Mouse (Mus musculus) forebrain, embryonic 14.5 days (tissue): ENCODE measurements at regions not wholly inside any gene's neighbourhood (a gene's known extent, or its start where the extent isn't known, plus 50 kb on each side); places are given as distances from the start of the nearest gene placed in this dataset.

Source experiments
- ATAC-seq: fragments of 200-750 bp; cut with Nextera tagmentation; 2 replicates; pipeline ENCODE4 v1.8.0; 2017; ENCODE audit warnings: mild to moderate bottlenecking, moderate library complexity
- DNase-seq: peaks from one replicate; pipeline ENCODE4 v3.0.0-alpha.2; 2015; ENCODE audit warnings: low spot score
- H3K27ac ChIP-seq: fragments of 300-500 bp; sonication (generic); 2 replicates; pipeline ENCODE4 v1.5.1; 2014; ENCODE audit warnings: low read depth, mild to moderate bottlenecking, control low read depth, low read length, moderate library complexity
- H3K27me3 ChIP-seq: fragments of 300-500 bp; sonication (generic); replicated peaks from 2 replicates; pipeline ENCODE4 v1.6.1; 2014; ENCODE audit warnings: low read length, control low read depth, mixed read lengths; ENCODE audit not compliant: control insufficient read depth, insufficient read depth
- H3K36me3 ChIP-seq: fragments of 300-500 bp; sonication (generic); 2 replicates; pipeline ENCODE4 v1.6.1; 2014; ENCODE audit warnings: low read length, control low read depth; ENCODE audit not compliant: control insufficient read depth, insufficient read depth
- H3K4me1 ChIP-seq: fragments of 300-500 bp; sonication (generic); 2 replicates; pipeline ENCODE4 v1.6.1; 2014; ENCODE audit warnings: antibody characterized with exemption, low read length, control low read depth; ENCODE audit not compliant: control insufficient read depth, insufficient read depth
- H3K4me2 ChIP-seq: fragments of 300-500 bp; sonication (generic); 2 replicates; pipeline ENCODE4 v1.6.1; 2014; ENCODE audit warnings: mild to moderate bottlenecking, control low read depth, low read length
- H3K4me3 ChIP-seq: fragments of 300-500 bp; sonication (generic); 2 replicates; pipeline ENCODE4 v1.5.1; 2014; ENCODE audit warnings: low read depth, low read length, control low read depth
- H3K9ac ChIP-seq: fragments of 300-500 bp; sonication (generic); 2 replicates; pipeline ENCODE4 v1.6.1; 2014; ENCODE audit warnings: mild to moderate bottlenecking, low read length, control low read depth, moderate library complexity
- H3K9me3 ChIP-seq: fragments of 300-500 bp; sonication (generic); replicated peaks from 2 replicates; pipeline ENCODE4 v1.6.1; 2016; ENCODE audit warnings: low read length, control low read depth, mixed read lengths; ENCODE audit not compliant: control insufficient read depth
- WGBS: fragments of 180-500 bp; shearing (Covaris S2); extraction: QIAGEN DNeasy Blood & Tissue Kit; methylation state at CpG from one replicate; pipeline ENCODE4 v1.1.7; 2014; 5-methylcytosine and 5-hydroxymethylcytosine counted together

DNA sequence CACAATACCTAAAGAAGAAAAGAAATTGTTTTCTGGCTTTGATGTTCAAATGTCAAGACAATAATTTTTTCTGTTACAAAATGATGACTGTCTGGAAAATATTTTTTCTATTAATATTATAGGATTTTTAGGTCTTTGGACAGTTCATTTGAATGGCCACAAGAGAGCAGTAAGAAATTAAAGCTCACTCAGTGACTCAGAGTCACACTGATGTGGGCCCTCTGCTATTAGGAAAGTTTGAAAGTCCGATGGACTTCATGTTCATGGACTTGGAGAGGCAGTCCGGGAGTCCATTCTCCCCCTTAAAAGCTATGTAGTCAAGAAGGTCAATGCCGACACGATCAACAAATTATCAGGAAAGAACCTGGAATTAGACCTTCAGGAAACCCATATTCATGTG, 657.0 kb downstream of the Mecom start:
- no peaks in the 10 kb centered on the region for H3K27me3 ChIP-seq
- no peaks in the 10 kb centered on the region for H3K36me3 ChIP-seq
- no peak overlapping the region for H3K27ac ChIP-seq
- H3K9ac ChIP-seq, result no peak overlapping the region
- no peak for DNase-seq
- H3K4me1 ChIP-seq, result no peaks in the 10 kb centered on the region
- no peaks in the 10 kb centered on the region for H3K9me3 ChIP-seq
- H3K4me3 ChIP-seq, result no peak overlapping the region
- no peak for ATAC-seq
- 86% methylated on average over 4 of the region's 4 CpGs for WGBS
- no peak overlapping the region for H3K4me2 ChIP-seq

DNA sequence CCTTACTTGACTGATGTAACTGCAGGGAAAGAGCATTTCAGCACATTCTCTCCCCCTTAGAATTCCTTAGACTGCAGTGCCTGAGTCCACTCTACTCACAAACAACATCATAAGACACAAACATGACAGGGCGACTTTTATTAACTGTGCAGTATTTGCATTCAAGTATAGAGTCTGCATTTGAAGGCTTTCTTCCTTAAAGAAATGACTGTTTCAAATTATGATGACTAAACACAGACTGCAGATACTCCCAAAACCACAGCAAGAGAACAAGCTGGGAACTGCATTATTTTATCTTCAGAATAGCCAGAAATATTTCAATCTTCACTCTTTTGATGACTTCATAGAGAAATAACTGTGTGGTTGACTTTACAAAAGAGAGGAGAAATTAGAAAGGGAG, 657.5 kb downstream of the Mecom start:
- no peaks in the 10 kb centered on the region for H3K27me3 ChIP-seq
- no peak for ATAC-seq
- no peaks in the 10 kb centered on the region for H3K36me3 ChIP-seq
- H3K4me1 ChIP-seq, result no peaks in the 10 kb centered on the region
- no peak overlapping the region for H3K9ac ChIP-seq
- no peak overlapping the region for H3K4me3 ChIP-seq
- DNase-seq, result no peak
- no peaks in the 10 kb centered on the region for H3K9me3 ChIP-seq
- H3K4me2 ChIP-seq, result no peak overlapping the region
- H3K27ac ChIP-seq, result no peak overlapping the region
- WGBS, result 88% methylated on average over 1 of the region's 1 CpGs

DNA sequence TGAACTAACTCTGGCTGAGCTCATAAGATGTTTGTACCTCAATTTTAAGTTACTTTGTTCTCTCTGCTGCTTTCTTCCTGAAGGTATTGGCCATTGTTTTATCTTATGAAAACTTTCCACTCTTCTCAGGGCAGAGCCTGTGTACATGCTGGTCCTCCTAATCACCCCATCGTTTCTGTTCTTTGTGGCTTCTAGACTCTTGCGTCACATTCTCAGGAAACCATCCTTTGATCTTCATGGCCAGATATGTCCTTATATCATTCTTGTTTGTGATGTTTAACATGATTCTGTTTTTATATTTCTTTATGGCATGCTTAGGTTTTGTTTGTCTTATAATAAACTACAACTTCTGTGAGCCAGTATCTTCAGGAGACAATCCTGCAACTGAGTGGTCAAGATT, 658.2 kb downstream of the Mecom start:
- 86% methylated on average over 2 of the region's 2 CpGs for WGBS
- no peak for ATAC-seq
- Histone ChIP-seq H3K36me3 (no peaks in the 10 kb centered on the region), H3K9me3 (no peaks in the 10 kb centered on the region), H3K4me2 (no peak overlapping the region), H3K27me3 (no peaks in the 10 kb centered on the region), H3K27ac (no peak overlapping the region), H3K9ac (no peak overlapping the region), H3K4me3 (no peak overlapping the region), H3K4me1 (no peaks in the 10 kb centered on the region)
- no peak for DNase-seq

DNA sequence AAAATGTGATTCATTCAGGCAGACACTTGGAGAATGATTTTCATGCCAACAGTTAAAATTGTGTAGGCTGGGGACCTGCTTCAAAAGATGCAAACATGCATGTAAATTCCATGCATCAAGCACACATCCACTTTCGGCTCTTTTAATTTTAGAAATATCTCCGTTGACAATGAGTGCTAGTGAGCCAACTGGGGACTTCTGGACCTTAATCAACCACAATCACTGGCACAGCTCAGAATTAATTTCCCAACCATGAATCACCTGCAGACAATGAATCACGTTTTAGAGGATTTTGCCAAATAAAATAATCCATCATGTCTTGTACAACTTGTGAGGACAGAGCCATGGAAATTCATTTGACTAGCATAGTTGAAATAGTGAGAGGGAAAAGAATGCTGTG, 667.8 kb downstream of the Mecom start:
- Histone ChIP-seq H3K9me3 (no peaks in the 10 kb centered on the region), H3K36me3 (no peaks in the 10 kb centered on the region), H3K4me3 (no peak overlapping the region), H3K27ac (no peak overlapping the region), H3K9ac (no peak overlapping the region), H3K4me2 (no peak overlapping the region), H3K4me1 (no peaks in the 10 kb centered on the region), H3K27me3 (no peaks in the 10 kb centered on the region)
- WGBS, result 62% methylated on average over 3 of the region's 3 CpGs
- ATAC-seq (no peak), DNase-seq (no peak)

DNA sequence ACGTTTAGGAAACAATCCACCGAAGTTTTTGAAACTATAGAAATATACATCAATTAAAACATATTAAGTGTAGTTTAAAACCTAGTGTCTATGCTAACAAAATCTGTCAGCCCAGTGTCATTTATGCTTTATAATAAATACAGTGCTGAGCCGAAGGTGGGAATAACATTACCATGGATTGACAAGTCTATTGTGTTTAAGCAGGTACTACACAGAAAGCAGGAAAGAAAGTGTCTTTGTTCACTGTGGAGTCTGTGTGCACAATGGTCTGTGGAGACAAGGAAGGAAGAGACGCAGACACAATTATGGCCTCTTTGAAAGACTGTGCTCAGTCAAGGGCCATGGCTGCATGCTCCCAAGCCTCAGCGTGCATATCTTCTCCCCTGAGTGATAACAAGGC, 672.0 kb downstream of the Mecom start:
- WGBS, result 52% methylated on average over 5 of the region's 5 CpGs
- Histone ChIP-seq H3K4me2 (no peak overlapping the region), H3K27me3 (no peaks in the 10 kb centered on the region), H3K4me1 (no peaks in the 10 kb centered on the region), H3K27ac (no peak overlapping the region), H3K4me3 (no peak overlapping the region), H3K36me3 (no peaks in the 10 kb centered on the region), H3K9me3 (no peaks in the 10 kb centered on the region), H3K9ac (no peak overlapping the region)
- DNase-seq (no peak), ATAC-seq (no peak)

DNA sequence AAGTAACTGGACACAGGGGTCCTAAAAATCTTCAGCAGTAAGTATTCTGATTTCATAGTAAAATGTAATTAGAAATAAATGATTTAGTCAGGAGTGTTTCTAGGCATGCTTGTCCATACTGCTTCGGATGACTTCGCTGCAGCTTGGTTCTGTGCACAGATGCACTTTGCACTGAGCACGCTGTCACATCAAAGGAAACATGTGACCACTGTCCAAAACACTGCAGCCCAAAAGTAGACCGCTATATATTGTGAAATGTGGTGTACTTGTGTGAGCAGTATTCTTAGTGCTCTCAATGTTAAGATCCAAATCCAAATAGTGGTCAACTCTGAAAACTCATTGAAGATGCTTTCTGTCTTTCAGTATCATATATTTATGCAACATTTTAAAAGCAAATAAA, 685.4 kb downstream of the Mecom start:
- no peak overlapping the region for H3K27ac ChIP-seq
- H3K9me3 ChIP-seq, result no peaks in the 10 kb centered on the region
- WGBS, result 91% methylated on average over 4 of the region's 4 CpGs
- no peaks in the 10 kb centered on the region for H3K4me1 ChIP-seq
- no peaks in the 10 kb centered on the region for H3K36me3 ChIP-seq
- no peaks in the 10 kb centered on the region for H3K27me3 ChIP-seq
- no peak overlapping the region for H3K9ac ChIP-seq
- no peak overlapping the region for H3K4me2 ChIP-seq
- no peak overlapping the region for H3K4me3 ChIP-seq
- DNase-seq (no peak), ATAC-seq (no peak)

DNA sequence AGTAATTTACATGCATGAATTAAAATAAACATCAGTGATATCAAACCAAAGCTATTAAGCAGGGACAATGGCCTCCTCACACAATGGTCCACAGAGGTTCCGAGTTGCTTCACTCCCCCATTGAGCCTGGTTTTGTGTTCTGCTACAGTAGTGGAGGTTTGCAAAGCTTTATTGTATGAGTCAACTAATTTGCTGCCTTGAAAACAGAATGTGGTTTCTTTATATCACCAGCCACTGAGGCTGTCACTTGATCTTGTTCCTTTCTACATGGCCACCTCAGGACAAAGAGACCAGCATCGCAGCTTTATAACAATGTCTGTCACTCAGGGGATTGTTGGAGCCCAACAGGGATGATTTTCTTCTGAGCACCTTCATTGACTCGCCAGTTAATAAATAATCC, 695.3 kb downstream of the Mecom start:
- Histone ChIP-seq H3K4me3 (no peak overlapping the region), H3K4me1 (peaks cover 3% of the 10 kb centered on the region; the same call in 1 of the 2 replicates), H3K9ac (no peak overlapping the region), H3K36me3 (no peaks in the 10 kb centered on the region), H3K4me2 (no peak overlapping the region), H3K27ac (no peak overlapping the region), H3K9me3 (no peaks in the 10 kb centered on the region), H3K27me3 (no peaks in the 10 kb centered on the region)
- WGBS, result 3% methylated on average over 3 of the region's 3 CpGs
- DNase-seq (peak; percentile 36), ATAC-seq (peak; percentile 52; the same call in 1 of the 2 replicates)

DNA sequence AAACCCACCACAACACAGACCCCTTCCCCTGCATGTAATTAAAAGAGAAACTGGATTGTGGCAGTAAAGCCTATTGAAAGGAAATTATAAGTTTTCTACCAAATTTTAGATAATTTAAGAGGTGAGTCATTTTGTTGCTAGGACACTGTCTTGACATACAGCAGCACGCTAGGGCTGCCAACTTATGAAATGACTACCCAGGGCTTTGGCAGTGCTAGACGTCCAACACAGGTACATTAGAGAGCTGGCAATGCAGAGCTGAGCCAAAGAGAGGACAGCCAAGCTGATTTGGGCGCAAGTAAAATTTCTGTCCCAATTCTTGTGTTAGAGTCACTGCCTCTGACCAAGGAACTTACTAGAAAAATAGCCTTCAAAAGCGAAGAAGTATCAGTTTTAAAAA, 712.4 kb downstream of the Mecom start:
- Histone ChIP-seq H3K4me2 (no peak overlapping the region), H3K36me3 (no peaks in the 10 kb centered on the region), H3K9me3 (no peaks in the 10 kb centered on the region), H3K27ac (no peak overlapping the region), H3K4me1 (no peaks in the 10 kb centered on the region), H3K4me3 (no peak overlapping the region), H3K27me3 (no peaks in the 10 kb centered on the region), H3K9ac (no peak overlapping the region)
- ATAC-seq (no peak), DNase-seq (no peak)
- WGBS, result 63% methylated on average over 4 of the region's 4 CpGs

DNA sequence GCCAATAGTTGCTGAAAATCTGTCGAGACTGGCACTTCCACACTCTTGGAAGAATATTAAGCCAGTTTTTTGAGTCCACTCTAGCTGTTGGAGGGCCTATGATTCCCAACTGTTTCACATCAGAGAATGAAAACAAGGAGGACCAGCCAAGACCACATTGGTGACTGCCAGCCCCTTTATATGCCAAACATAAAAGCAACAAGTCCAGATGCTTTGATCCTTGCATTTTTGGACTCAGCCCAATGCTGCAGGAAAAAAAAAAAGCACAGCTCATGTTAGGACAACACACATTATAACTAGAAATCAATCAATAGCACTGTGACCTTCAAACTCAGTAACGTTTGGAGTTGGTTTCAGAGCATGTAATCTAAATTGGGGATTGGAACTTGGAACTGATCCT, 712.9 kb downstream of the Mecom start:
- WGBS, result 33% methylated on average over 2 of the region's 2 CpGs
- H3K4me1 ChIP-seq, result no peaks in the 10 kb centered on the region
- no peaks in the 10 kb centered on the region for H3K9me3 ChIP-seq
- no peaks in the 10 kb centered on the region for H3K27me3 ChIP-seq
- no peaks in the 10 kb centered on the region for H3K36me3 ChIP-seq
- H3K4me3 ChIP-seq, result no peak overlapping the region
- ATAC-seq, result peak; percentile 44; the same call in 1 of the 2 replicates
- H3K4me2 ChIP-seq, result no peak overlapping the region
- H3K9ac ChIP-seq, result no peak overlapping the region
- DNase-seq, result peak; percentile 67
- H3K27ac ChIP-seq, result no peak overlapping the region

DNA sequence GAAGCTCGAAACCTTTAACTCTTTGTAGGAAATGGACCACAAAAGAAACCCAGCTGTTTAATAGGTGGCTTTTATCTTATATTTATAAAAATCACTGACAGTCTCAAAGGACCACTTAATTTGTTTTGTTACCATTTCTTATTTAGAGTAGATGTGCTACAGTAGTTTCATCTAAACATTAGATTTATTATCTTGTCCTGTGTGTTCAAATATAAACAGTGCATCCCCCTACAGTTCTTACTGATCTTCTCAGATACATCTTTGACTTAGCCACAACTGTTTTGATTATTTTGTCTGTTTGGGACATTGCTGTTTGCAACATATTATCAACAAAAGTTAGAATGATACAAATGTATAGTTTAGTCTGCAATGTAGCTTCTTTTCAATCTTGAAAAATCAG, 716.5 kb downstream of the Mecom start:
- Histone ChIP-seq H3K9me3 (no peaks in the 10 kb centered on the region), H3K4me3 (no peak overlapping the region), H3K27me3 (no peaks in the 10 kb centered on the region), H3K4me1 (no peaks in the 10 kb centered on the region), H3K9ac (no peak overlapping the region), H3K27ac (no peak overlapping the region), H3K36me3 (no peaks in the 10 kb centered on the region), H3K4me2 (no peak overlapping the region)
- no peak for ATAC-seq
- 78% methylated on average over 1 of the region's 1 CpGs for WGBS
- no peak for DNase-seq
